Mouse (Mus musculus) sigmoid colon, adult 10 weeks (tissue): Measurements from ENCODE around the gene Tmem18. TPM values are rescaled to one million over a fixed set of nuclear protein-coding genes. Genes with fewer than 3 reads are reported as not detected.

Experiments
- polyA plus RNA-seq: library from polyadenylated mRNA; stranded (reverse); fragments of 350-450 nt; fragmentation: Illumina TruSeq; extraction: RNeasy Lipid Tissue Mini Kit (QIAGEN cat#74804); gene quantifications from one replicate; pipeline ENCODE4 v1.2.3, GENCODE M21; 2014; ENCODE audit warnings: low read depth, low replicate concordance

Tmem18 gene
- 45.8 TPM for polyA plus RNA-seq

DNA sequence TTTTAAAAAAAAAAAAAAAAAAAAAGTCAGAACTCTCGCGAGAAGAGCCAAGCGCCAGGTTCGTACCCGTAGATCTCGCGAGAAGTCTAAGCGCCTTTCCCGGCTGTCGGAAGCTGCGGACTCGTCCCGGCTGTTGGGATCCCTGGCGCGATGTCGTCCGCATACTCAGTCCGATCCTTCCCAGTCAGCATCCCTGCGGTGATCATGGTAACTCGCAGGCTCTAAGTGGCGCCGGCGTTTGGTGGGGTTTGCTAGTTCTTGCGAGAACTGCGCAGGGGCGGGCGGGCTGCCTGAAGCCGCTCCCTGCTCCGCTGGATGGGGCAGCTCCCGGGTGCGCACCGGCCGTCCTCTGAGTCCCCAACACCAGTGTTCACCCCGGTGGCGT lies at the start of gene Tmem18:
Gene Tmem18 (plus strand): TSS at position 71 of the 385 bp plus-strand sequence.

Other genes with a start within 250 kb of the Tmem18 start
- gene Sntg2, start 211.1 kb upstream of the Tmem18 start, polyA plus RNA-seq, result 10.2 TPM